Mouse (Mus musculus) brown adipose tissue, adult 24 weeks (tissue): ENCODE results near the gene Dnmbp. TPM values are rescaled to one million over a fixed set of nuclear protein-coding genes. Genes with fewer than 3 reads are reported as not detected.

Experiments used
- polyA plus RNA-seq: library from polyadenylated mRNA; stranded (reverse); fragments of >200 nt; gene quantifications from 2 replicates; pipeline ENCODE4 v1.2.4, GENCODE M21; 2012; ENCODE audit not compliant: missing spikeins, insufficient read depth, insufficient read length

Dnmbp gene
- polyA plus RNA-seq, 1 experiment, result 4.5 TPM

Other genes with a start within 250 kb of the Dnmbp start
- 19.4 and 22.1 TPM in 2 replicates for gene Cutc, start 187.2 kb downstream of the Dnmbp start, polyA plus RNA-seq
- gene Cox15, start 187.2 kb downstream of the Dnmbp start, polyA plus RNA-seq, result 29.4 and 34.1 TPM in 2 replicates
- gene Abcc2, start 158.0 kb downstream of the Dnmbp start, polyA plus RNA-seq, result 1.1 TPM in 1 of 2 replicates, not detected in the other
- not detected in 2 replicates for gene Cpn1, start 46.4 kb upstream of the Dnmbp start, polyA plus RNA-seq
- gene Cyp2c23, start 89.0 kb upstream of the Dnmbp start, polyA plus RNA-seq, result not detected in 2 replicates
- gene Erlin1, start 129.6 kb upstream of the Dnmbp start, polyA plus RNA-seq, result 12.3 and 18.7 TPM in 2 replicates
- 23.7 and 24.3 TPM in 2 replicates for gene Chuk, start 167.3 kb upstream of the Dnmbp start, polyA plus RNA-seq
- 9.9 and 11.9 TPM in 2 replicates for gene Cwf19l1, start 195.7 kb upstream of the Dnmbp start, polyA plus RNA-seq
- gene Bloc1s2, start 206.3 kb upstream of the Dnmbp start, polyA plus RNA-seq, result 7.2 and 12.6 TPM in 2 replicates